Mouse (Mus musculus) liver, postnatal 0 days (tissue): ENCODE measurements around the gene Hdc. TPM values are rescaled to one million over a fixed set of nuclear protein-coding genes. Genes with fewer than 3 reads are reported as not detected.

Experiments used
- ATAC-seq: fragments of 200-750 bp; cut with Nextera tagmentation; 2 replicates; pipeline ENCODE4 v1.8.0; 2017; ENCODE audit warnings: mild to moderate bottlenecking, moderate library complexity
- DNase-seq: peaks from one replicate; pipeline ENCODE4 v3.0.0-alpha.2; 2016
- H3K27ac ChIP-seq: fragments of 300-500 bp; sonication (generic); 2 replicates; pipeline ENCODE4 v1.5.1; 2014; ENCODE audit warnings: antibody characterized with exemption, moderate library complexity, mild to moderate bottlenecking, low read depth
- H3K27me3 ChIP-seq: fragments of 300-500 bp; sonication (generic); 2 replicates; pipeline ENCODE4 v1.6.1; 2014; ENCODE audit warnings: low read length, control low read depth, mixed read lengths; ENCODE audit not compliant: insufficient read depth
- H3K36me3 ChIP-seq: fragments of 300-500 bp; sonication (generic); replicated peaks from 2 replicates; pipeline ENCODE4 v1.6.1; 2014; ENCODE audit warnings: mild to moderate bottlenecking, control low read depth, low read length, moderate library complexity, mixed read lengths; ENCODE audit not compliant: insufficient read depth
- H3K4me1 ChIP-seq: fragments of 300-500 bp; sonication (generic); 2 replicates; pipeline ENCODE4 v1.6.1; 2014; ENCODE audit warnings: antibody characterized with exemption, mild to moderate bottlenecking, control low read depth; ENCODE audit not compliant: insufficient read depth
- H3K4me2 ChIP-seq: fragments of 300-500 bp; sonication (generic); 2 replicates; pipeline ENCODE4 v1.6.1; 2014; ENCODE audit warnings: low read depth, mild to moderate bottlenecking, low read length, moderate library complexity, mixed read lengths
- H3K4me3 ChIP-seq: fragments of 300-500 bp; sonication (generic); 2 replicates; pipeline ENCODE4 v1.5.1; 2014; ENCODE audit warnings: low read depth, low read length
- H3K9ac ChIP-seq: fragments of 300-500 bp; sonication (generic); replicated peaks from 2 replicates; pipeline ENCODE4 v1.6.1; 2014; ENCODE audit warnings: mild to moderate bottlenecking, moderate library complexity
- H3K9me3 ChIP-seq: fragments of 300-500 bp; sonication (generic); 2 replicates; pipeline ENCODE4 v1.6.1; 2016; ENCODE audit warnings: mild to moderate bottlenecking, control low read depth, low read length, mixed read lengths
- CTCF ChIP-seq: sonication (generic); IDR thresholded peaks from 2 replicates; pipeline ENCODE4 v1.5.1; 2016; ENCODE audit warnings: antibody characterized with exemption, low read depth
- EP300 ChIP-seq: IDR thresholded peaks from 2 replicates; pipeline ENCODE4 v1.6.1; 2016; ENCODE audit warnings: antibody characterized with exemption, low read depth, mild to moderate bottlenecking
- WGBS: fragments of 180-500 bp; shearing (Covaris S2); extraction: QIAGEN DNeasy Blood & Tissue Kit; methylation state at CpG from one replicate; pipeline ENCODE4 v1.1.7; 2014; ENCODE audit not compliant: insufficient replicate concordance; 5-methylcytosine and 5-hydroxymethylcytosine counted together
- polyA plus RNA-seq: library from polyadenylated mRNA; unstranded; fragments of >200 nt; fragmentation: Nextera tagmentation; extraction: Ambion mirVana; gene quantifications from 2 replicates; pipeline ENCODE4 v1.2.1, GENCODE M21; 2015

Gene Hdc
- polyA plus RNA-seq, 1 experiment from 2014 or later: 6.0 TPM

DNA sequence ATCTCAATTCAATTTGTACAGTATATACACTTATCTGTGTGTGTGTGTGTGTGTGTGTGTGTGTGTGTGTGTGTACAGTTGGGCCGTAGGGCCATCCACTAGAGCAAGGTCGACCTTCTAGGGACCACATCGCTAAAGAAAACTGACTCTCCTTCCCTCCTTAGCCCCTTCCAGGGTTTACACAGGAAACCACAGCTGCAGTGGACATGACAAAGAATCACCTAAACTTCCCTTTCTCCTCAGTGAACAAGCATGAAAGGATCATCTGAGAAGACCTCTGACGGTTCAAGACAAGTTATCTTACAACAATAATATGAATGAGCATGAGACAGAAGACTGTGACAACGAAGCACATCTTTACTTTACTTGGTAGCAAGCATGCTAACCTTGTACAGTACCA, 67.2 kb downstream of the Hdc start:
- no peak for ATAC-seq
- no peak overlapping the region for H3K4me3 ChIP-seq
- H3K27ac ChIP-seq: peak overlapping the region; percentile 95

DNA sequence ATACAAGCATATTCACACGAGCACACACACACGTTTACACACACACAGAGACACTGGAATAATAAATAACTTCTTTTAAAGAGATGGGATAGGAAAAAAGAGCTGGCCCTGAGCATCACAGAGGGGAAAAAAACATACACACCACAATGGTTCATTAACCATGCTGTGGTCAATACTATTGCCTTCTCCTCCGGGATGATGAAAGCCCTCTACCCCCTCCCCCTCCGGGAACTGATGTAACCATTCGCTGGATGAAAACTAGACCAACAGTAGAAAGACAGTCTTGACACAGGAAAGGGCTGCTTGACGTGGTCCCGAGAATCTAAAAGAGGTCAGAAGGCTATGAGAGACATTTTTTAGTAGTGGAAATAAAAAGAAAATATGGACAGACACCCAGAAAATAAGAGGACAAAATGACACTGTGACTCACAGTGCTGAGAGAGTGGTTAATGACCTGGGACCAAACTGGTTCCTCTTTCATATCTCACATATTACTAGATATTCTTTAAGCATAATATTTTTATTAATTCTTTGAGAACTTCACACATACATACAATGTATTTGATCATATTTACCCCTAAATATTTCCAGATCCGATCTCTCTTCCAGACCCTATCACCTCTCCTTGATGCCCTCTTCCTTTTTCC, 67.7 kb downstream of the Hdc start:
- TF ChIP-seq CTCF: no peak
- TF ChIP-seq EP300: no peak; the same call in 1 of the 2 replicates
- DNase-seq: peak; percentile 75

More for the DNA sequence above, 67.2 kb downstream of the Hdc start:
- Histone ChIP-seq H3K27me3 (peaks cover 12% of the 10 kb centered on the region; the same call in 1 of the 2 replicates), H3K4me1 (peaks cover 8% of the 10 kb centered on the region; the same call in 1 of the 2 replicates), H3K4me2 (peak overlapping the region; percentile 71), H3K9me3 (no peaks in the 10 kb centered on the region), H3K36me3 (no peaks in the 10 kb centered on the region), H3K9ac (peak overlapping the region; percentile 50)
- no peak for DNase-seq
- 9% methylated on average over 5 of the region's 5 CpGs for WGBS
- TF ChIP-seq CTCF (no peak), EP300 (no peak)

DNA sequence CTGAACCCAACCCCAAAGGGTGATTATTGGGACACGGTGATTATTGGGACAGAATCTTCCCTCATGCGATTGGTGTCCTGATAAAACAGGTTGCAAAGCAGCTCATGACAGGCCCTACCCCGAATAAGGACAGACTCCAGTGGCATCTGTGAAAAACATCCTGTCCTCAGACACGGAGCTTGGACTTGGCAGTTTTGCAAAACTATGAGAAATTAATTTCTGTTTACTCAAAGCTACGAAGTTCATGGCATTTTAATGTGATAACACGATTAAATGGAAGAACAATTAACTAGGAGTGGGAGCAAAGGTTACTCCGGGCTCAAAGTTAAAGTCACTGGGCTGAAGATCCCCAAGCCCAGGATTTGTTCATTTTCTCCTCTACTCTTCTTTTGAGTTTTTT, 69.4 kb downstream of the Hdc start:
- no peak overlapping the region for H3K4me3 ChIP-seq
- H3K9ac ChIP-seq: no peak overlapping the region
- H3K27ac ChIP-seq: no peak overlapping the region
- TF ChIP-seq CTCF: no peak
- TF ChIP-seq EP300: no peak
- H3K9me3 ChIP-seq: no peaks in the 10 kb centered on the region
- DNase-seq (no peak), ATAC-seq (no peak)
- peaks cover 8% of the 10 kb centered on the region; the same call in 1 of the 2 replicates for H3K4me1 ChIP-seq
- H3K36me3 ChIP-seq: no peaks in the 10 kb centered on the region
- H3K27me3 ChIP-seq: peaks cover 12% of the 10 kb centered on the region; the same call in 1 of the 2 replicates
- 58% methylated on average over 7 of the region's 7 CpGs for WGBS
- no peak overlapping the region for H3K4me2 ChIP-seq

More for the DNA sequence above, 67.7 kb downstream of the Hdc start:
- Histone ChIP-seq H3K9ac (no peak overlapping the region), H3K27me3 (peaks cover 12% of the 10 kb centered on the region; the same call in 1 of the 2 replicates), H3K4me2 (peak overlapping the region; percentile 71), H3K4me3 (no peak overlapping the region), H3K9me3 (no peaks in the 10 kb centered on the region), H3K27ac (peak overlapping the region; percentile 95), H3K36me3 (no peaks in the 10 kb centered on the region), H3K4me1 (peaks cover 8% of the 10 kb centered on the region; the same call in 1 of the 2 replicates)
- peak; percentile 30 for ATAC-seq
- WGBS: 41% methylated on average over 8 of the region's 8 CpGs

DNA sequence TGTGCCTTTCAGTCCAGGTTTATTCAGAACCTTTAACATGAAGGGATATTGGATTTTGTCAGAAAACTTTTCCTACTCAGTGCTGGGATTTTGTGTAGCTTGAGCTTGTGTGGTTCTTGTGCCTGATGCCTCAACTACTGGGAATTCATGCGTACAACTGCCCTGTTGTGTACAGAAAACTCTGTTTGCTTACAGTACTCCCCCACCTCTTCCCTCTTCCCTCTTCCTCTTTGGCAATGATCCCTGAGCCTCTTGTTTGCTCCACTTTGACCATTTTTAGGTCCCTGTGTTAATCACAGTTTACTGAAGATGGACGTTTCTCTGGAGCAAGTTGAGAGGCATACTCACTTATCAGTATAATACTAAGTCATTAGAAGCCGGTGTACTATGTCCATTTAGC, 72.7 kb downstream of the Hdc start:
- Histone ChIP-seq H3K36me3 (no peaks in the 10 kb centered on the region), H3K27me3 (no peaks in the 10 kb centered on the region), H3K4me1 (peaks cover 6% of the 10 kb centered on the region), H3K9ac (no peak overlapping the region), H3K9me3 (no peaks in the 10 kb centered on the region), H3K4me3 (no peak overlapping the region), H3K27ac (peak overlapping the region; percentile 67), H3K4me2 (no peak overlapping the region)
- peak; percentile 30; the same call in 1 of the 2 replicates for ATAC-seq
- 54% methylated on average over 3 of the region's 3 CpGs for WGBS
- TF ChIP-seq CTCF (no peak), EP300 (no peak)
- no peak for DNase-seq

DNA sequence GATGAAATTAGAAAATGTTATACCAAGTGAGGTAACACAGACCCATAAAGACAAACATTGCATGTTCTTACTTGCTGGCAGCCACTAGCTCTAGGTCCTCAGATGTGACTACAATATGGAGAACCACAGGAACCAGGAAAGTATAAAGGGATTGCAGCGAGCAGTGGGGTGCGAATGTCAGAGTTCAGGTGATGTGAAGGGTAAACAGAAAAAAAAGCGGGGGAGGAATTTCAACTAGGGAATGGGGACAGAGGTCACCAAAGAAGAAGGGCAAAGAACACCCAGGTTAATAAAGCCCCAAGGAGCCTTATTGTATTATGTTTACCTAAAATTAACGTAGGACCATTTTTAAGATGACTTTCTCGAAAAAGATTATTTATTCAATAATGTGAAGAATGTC, 73.8 kb downstream of the Hdc start:
- no peaks in the 10 kb centered on the region for H3K27me3 ChIP-seq
- H3K4me2 ChIP-seq: peak overlapping the region; percentile 29; the same call in 1 of the 2 replicates
- no peaks in the 10 kb centered on the region for H3K9me3 ChIP-seq
- H3K36me3 ChIP-seq: no peaks in the 10 kb centered on the region
- no peak for DNase-seq
- peak; percentile 78 for ATAC-seq
- 58% methylated on average over 5 of the region's 5 CpGs for WGBS
- no peak overlapping the region for H3K4me3 ChIP-seq
- TF ChIP-seq CTCF (no peak), EP300 (peak; percentile 62; the same call in 1 of the 2 replicates)
- H3K27ac ChIP-seq: peak overlapping the region; percentile 56
- H3K9ac ChIP-seq: no peak overlapping the region
- no peaks in the 10 kb centered on the region; the same call in none of the 2 replicates for H3K4me1 ChIP-seq

Other genes with a start within 250 kb of the Hdc start
- 3.4 and 5.2 TPM in 2 replicates for gene Atp8b4, start 118.6 kb downstream of the Hdc start, polyA plus RNA-seq
- gene Slc27a2, start 66.9 kb downstream of the Hdc start, polyA plus RNA-seq: 1,036 and 1,041 TPM in 2 replicates
- 12.6 and 13.2 TPM in 2 replicates for gene Gabpb1, start 57.0 kb upstream of the Hdc start, polyA plus RNA-seq
- gene Usp8, start 88.0 kb upstream of the Hdc start, polyA plus RNA-seq: 11.2 and 12.9 TPM in 2 replicates
- 1.6 TPM in 2 replicates for gene Usp50, start 164.2 kb upstream of the Hdc start, polyA plus RNA-seq